Mouse (Mus musculus) brain, embryonic 18.5 days (tissue): ENCODE data around the gene Car6.

Source experiments
- DNase-seq: peaks from one replicate; pipeline ENCODE4 v3.0.0-alpha.2; 2012; ENCODE audit warnings: low read depth, low spot score

Car6 gene

DNA sequence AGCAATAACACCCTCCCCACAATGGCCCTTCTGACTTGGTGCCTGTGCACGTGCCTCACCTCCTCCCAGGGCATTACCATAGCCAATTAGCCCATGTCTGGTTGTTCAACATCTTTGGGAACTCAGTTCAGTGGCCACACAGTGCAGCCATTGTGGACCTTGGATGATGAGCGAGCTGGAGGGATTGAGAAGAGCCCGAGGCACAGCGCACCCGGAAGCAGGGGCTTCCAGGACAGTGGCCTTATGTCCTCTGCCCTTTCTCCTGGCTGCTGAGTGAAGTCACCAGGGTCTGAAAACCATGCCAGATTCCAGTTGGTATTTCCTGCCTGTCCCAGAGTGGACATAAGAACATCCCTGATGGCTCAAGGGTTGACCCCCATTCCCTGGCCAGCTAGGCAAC is at the start of gene Car6:
Gene Car6, minus strand, starts transcription at position 101 of the 400 bp plus-strand sequence.
- no peak for DNase-seq

DNA sequence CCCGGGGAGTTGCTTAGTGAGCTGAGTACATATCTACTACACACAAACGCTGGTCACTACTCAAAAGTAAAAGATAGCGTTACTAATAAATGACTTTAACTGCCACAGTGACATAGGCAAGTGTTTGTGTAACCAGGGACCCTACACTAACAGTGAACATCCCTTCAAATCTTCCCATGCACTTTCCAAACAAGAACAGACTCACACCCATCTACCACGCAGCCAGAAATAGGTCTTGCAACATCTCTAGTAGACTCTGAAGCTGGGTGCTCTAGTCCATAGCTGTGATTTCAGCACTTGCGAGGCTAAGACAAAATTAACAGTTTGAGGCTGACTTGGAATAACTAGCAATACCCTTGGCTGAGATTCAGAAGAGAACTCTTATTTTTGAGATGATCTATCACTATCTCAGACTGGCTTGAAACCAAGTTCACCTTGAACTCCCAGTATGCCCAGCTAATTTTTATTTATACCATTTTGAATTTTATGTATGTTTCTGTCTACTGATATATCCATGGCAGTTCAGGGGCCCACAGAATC is 48.7 kb upstream of the Car6 start:
- no peak for DNase-seq

DNA sequence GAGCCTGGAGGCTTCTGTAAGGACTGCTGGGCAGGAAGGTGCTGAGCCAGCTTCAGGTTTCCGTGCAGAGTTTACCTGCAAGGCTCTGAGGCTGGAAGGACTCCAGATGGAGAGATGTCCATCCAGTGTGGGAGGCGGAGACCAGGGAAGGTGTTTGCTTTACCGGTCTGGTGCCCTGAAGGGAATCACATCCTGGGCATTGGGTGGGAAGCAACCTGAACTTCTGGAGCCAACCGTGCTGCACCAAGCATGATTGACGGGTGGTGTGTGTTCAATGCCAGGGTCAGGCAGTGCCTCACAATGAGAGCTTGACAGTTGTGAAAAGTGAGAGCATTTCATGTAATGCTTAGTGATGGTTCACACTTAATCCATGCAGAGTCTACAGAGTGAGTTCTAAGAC is 47.8 kb upstream of the Car6 start:
- no peak for DNase-seq

DNA sequence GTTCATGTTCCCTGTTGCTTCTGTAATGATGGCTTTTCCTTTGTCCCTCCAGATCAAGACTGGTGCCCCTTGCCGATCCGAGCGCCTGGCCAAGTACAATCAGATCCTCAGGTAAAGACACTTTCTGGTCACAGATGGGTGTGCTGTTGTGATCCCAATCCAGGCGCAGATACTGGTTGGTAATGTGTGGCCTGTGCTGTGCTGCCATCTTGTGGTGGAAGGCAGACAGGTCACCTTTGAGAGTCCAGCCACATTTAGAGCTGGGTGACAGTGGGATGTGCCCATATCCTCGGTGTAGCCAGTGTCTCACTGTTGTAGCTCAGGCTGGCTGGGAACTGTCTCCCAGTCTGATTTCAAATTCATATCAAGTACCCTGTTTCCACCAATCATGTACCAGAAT is 46.9 kb upstream of the Car6 start:
- DNase-seq = no peak

DNA sequence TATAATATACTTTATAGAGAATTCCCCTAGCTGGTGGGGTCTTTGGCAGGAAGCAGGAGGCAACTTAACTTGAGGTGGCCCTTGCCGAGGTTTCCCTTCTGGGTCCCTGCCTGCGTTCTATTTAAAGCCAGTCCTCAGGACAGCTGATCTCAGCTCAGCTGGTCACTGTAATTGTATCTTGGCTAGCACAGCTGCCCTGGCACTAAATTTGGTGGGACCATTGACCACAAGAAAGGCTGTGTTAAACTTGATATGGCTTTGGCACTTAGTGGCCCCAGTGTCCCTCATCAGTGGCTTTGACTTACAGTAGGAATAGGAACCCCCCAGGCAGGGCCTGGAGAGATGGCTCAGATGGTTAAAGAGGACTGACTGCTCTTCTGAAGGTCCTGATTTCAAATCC is 44.7 kb upstream of the Car6 start:
- DNase-seq = no peak

DNA sequence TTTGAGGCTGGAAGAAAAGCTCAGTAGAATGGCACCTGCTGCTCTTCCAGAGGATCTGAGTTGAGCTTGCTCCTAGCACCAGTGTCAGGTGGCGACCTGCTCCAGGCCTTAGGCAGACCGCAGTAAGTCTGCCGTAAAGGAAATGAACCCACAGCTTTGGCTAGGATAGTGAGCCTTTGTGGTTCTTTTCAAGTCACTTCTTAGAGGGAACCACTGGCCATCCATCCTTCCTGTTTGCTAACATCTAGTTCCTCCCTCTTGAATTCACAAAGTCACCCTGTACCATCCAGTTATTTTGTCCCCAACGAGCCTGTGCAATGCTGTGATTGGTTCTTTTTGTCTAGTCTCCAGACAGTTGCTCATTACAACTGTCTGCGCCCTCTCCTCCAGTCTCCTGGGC is 41.6 kb upstream of the Car6 start:
- no peak for DNase-seq

DNA sequence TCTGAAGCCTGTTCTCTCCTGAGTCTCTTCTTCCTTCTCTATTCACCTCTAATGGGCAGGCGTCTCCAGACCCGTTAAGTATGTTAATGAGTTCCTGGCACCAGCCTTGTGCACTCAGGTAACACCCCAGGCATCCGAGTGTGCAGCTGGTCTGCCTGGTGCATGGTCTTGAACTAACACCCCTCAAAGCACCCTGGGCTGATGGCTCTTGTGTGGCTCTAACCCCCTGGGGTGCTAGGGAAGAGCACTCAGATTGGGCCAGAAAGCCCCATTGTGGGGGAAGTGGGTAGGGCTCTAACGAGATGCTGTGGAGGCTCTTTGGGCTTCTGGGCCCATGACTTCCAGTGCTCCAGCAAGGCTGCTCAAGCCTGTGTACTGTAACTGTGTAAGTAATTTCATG is 40.6 kb upstream of the Car6 start:
- no peak for DNase-seq

DNA sequence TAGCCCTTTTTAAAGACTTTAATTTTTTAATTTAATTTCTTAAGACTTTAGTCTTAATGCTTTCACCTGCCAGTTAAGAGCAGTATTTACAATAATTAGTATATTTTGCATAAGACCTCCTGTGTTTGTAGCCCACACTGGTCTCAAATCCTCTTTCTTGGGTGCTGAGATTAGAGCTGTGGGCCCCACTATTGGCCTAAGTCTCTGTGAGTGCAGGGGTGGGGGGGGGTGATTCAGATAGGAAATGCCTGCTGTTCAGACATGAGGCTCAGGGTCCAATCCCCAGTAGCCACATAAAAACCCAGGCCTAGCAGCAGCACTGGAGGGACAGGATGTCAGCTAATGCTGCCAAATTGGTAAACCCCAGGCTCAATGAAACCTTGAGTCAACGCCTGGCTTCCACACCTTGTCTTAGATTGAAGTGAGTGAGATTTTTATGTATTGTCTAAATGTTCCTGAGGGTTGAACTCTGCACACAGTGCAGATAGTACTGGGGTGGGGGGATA is 39.3 kb upstream of the Car6 start:
- no peak for DNase-seq

DNA sequence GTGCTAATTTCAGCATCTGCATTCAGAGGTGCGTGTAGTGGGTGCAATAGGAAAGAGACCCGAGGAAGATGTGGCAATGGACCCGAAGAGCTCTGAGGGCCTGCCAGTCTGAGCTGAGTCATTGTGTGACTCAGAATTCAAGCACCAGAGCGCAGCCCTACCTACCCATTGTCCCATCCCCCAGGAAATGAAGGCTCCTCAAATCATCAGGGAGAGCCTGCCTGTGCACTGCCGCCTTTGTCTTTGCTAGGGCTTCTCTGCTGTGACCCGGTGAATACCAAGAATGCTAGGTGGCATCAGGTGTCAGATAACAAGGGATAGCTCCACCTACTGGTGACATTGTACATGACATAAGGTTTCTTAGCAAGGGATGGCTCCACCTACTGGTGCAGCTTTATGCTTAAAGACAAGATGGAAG is 38.8 kb upstream of the Car6 start:
- peak; percentile 61 for DNase-seq

DNA sequence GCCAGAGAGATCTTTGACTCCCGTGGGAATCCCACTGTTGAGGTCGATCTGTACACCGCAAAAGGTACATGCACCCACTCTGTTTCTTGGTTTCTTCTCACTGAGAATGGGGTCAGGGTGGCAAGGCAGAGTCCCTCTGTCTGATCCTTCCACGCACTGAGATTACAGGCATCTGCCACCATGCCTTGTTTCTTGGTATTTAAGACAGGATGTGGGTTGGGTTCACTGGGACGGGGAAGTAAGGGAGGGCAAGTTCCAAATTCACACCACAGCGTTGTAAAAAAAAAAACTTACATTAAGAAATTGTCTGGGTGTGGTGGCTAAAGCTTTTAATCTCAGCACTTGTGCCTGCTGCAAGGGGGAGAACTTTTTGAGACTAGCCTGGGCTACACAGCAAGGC is 38.4 kb upstream of the Car6 start:
- no peak for DNase-seq

DNA sequence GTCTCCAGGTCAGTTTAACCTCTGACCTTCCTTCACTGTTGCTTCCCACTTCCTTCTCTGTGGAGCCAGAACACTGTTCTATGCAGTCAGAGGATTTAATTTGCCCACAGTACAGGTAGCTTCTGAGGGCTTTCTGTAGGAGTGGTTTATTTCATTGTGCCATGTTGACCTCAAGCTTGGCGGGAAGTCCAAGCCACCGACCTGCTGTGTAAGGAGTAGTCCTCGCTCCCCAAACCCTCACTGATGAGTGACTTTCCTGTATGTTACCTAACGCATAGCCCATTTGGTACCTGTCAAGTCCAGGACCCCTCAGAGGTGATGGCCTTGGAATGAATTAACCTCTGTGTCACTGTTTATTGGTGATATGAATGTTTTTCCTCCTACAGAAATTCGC is 38.0 kb upstream of the Car6 start:
- no peak for DNase-seq

DNA sequence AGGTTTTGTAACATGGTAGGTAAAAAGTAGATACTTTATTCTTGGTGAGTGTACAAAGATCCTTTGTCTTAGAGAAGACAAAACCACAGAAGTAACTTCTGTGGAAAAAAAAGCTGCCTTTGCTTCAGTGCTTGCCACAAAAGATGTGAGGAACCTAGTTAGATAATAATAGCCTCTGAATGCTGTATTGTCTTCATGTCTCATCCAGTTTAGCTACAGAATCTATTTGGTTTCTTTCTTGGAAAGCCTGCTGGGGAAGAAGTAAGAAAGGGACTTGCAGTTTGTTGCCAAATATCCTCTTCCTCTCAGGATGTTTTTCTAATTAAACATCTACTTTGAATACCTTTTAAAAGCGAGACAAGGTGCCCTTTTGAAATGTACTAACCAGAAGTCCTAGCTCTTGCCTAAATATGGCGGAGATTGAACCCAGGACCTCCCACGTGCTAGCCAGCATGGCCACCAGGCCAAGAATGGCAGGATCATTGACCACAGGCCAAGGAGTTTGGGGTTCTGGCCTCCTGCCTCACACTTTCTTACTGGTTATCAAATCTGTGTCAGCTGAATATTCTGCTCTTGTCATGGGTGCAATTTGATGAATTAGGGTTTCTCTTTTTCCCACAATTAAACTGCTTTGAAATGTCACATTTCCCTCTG is 37.4 kb upstream of the Car6 start:
- no peak for DNase-seq

DNA sequence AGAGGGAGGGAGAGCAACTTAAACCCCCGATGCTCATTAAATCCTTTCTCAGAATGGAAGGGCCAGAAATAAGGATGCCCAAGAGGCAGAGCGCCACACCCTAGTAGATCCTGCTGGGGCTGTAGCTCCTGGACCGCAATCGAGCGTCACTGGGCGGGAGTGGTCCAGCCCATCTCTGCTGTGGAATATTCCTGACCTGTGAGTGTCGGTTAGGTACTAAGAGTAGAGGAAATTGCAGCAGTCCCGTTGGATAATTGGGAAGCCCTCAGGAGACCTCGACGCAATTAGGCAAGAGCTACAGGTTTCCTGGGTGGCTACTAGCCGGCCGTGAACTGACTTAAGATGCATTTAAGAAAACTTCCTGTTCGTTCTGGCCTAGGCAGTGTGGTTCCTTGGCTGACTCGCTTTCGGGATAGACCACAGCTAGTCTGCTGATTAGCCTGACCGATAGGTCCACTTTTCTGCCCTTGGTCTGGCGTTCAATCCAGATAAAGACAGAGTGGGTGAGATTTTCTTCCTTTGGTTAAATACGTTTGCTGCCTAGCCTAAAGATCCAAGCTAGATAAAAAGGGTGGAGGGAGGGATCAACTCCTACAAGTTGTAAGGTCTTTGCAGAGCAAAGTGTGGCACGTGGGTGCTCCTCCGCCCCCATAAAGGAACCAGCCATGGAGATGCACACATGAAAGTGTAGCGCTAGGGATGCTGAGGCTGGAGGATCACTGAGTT is 36.7 kb upstream of the Car6 start:
- DNase-seq = no peak

DNA sequence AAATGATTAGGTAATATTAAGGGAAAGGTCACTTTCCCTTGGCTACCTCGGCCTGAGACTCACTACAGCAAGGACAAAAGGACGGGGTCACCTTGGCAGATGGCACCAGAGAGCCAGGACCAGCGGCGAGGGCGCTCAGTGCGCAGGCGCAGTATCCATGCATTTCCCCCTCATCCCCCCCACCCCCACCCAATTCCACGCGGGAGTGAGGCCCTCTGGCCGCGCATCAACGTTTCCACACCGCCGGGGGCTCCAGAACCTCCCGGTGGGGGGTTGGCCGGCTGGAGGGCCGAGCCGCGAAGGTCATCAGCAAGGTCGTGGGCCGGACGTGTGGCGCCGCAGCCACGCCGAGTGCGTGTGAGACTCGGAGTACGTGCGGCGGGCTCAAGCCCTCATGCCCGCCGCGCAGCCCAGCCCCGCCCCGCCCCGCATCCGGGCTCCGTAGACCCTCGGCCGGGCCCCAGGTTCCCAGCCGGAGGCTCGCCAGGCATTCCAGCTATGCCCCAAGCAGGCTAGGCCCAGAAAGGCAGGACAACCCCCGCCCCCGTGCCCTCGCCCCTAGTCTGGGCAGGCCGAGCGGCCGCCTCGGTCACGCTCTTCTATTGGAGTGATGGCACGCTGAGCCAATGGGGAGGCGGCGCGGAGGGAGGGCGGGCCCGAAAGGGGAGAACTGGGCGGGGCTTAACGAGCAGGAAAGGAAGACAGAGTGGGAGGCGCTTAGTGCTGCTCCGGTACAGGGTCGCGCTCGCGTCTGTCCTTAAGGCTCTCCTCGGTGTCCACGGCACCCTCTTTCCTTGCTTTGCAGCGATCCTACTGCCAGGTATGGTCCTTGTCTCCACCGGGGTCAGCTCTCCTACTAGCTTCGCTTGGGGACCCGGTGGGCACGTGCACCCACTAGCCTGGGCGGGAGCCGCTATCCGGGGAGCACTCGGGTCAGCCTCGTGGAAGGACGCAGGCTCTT is 35.7 kb upstream of the Car6 start, which contains the start of gene Eno1:
Gene Eno1, plus strand, starts transcription at position 201 of the 961 bp plus-strand sequence.
- DNase-seq = peak; percentile 90

DNA sequence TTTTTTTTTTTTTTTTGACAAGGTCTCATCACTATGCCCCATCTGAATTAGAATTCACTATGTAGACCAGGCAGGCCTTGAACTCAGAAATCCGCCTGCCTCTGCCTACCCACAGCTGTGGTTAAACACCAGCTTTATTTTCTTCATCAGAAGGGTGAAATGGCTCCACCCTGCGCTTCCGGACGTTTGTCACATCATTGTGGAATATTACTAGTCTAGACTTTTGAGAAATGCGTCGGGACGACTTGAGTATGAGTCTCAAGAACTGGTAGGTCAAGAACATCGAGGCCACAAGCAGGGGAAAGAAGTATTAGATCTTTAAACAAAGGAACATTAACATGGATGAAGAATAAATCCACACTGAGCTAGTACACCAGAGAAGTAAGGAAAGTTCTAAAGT is 34.9 kb upstream of the Car6 start:
- DNase-seq = no peak

DNA sequence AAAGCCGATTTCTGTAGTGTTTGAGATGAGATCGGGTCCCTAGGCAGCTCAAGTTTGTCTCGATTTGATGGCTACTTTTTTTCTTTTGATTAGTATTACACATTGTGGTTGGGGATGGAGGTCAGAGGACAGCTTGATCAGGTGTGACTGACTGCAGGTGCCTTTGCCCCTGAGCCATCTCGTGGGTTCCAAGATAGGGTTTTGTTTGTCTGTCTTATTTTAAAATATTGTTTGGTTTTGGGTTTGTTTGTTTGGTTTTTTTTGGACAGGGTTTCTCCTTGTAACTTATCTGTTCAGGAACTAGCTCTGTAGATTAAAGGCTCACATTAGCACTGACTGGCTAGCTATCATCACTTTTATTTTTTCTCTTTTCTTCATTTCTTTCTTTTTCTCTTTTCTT is 34.5 kb upstream of the Car6 start:
- no peak for DNase-seq

DNA sequence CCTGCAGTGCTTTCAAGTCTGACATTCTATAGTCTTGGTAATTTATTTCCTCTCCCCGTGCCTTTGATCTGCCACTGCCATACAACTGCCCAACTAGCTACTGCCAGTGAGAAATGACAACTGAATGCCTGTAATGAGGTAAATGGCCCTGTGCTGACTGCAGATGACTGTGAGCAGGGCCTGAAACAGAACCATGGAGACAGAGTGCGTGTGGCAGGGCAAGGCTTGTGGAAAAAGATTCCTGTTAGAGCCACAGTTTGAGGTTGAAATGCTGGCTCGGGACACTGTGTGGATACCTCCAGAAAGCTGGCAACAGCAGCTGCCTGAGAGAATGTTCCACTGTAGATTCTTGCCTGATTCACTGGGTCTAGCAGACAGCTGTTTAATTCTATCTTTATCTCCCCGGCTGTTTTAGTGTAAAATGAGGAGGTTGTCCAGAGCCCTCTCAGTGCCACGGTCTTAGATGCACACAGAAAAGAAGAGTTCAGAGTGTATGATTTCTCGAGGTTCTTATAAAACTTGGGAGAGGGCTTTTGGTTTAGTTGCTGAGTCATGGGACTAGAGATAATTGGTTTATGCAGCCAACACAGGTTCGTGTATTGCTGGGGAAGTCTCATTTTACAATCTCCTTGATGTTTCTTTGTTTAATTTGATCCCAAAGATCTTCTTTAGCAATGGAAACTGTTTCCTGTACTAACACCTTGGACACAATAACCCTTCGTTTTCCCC is 33.6 kb upstream of the Car6 start:
- no peak for DNase-seq

DNA sequence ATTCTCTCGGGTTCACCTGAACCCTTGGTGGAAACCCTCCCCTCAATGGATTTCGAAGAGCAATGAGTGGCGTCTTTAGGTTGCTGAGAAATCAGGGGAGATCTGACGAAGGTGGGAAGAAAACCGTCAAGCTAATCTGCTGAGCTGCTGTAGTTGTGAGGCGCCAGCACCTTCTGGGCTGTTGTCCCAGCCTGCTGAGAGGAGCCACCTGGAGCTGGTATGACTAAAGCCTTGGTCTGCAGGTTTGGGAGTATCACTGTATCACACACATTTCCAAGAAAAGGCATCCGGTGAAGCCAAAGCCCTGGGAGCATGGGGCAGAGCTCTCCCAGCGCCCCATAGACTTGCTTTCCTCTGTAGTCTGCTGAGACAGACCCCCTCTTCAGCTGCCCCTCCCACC is 30.7 kb upstream of the Car6 start:
- no peak for DNase-seq

DNA sequence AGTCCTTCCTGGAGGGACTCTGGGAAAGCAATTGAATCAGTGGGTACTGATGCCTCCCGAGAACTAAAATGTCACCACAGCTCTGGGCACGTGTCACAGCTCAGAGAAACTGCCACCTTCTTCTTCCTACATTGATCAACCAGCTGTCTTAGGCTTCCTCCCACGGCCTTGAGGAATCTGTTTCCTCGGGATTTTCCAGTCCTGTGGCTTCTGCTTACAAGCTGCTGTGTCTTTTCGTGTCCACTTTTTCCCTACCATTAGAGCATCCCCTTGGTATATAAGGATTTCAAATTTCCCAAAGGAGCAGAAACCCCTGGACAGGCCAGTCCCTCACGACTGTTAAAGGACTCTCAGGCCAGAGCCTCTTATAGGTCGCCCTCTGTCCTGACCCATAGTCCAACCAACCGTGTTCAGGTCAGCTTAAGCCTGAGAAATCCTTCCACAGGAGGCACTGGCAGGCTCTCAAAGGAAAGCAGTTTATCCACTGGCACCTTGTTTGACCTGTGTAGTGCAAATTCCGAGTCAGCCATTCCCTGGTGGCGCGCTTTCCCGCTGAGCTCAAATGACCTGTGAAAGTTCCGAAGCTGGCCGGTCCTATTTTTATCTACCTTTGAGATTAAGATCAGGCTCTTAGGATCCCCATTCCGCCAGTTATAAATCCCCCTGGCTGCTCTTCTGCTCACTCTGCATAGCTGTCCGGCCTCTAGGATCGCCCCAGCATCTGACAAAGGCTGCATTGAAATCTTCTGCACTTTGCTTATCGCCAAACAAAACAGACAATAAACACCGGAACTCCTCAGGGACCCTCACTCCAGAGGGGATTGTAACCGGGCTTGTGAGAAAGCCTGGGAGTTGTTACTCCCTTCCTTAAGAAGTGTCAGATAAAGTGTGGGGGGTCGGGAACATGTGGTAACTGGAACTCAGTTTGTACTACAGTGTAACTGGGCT is 29.6 kb upstream of the Car6 start:
- no peak for DNase-seq
